Mouse (Mus musculus) ES-E14 (cell line): ENCODE data around the gene Sh3pxd2b.

Source experiments
- CHD2 ChIP-seq: IDR thresholded peaks from 2 replicates; pipeline ENCODE4 v1.6.1; 2014; ENCODE audit warnings: mild to moderate bottlenecking, low read depth, low read length, inconsistent platforms
- HCFC1 ChIP-seq: IDR thresholded peaks from 2 replicates; pipeline ENCODE4 v1.6.1; 2012; ENCODE audit warnings: low read length, inconsistent platforms, borderline replicate concordance; ENCODE audit not compliant: insufficient read depth
- MAFK ChIP-seq: IDR thresholded peaks from 2 replicates; pipeline ENCODE4 v1.6.1; 2014; ENCODE audit warnings: mild to moderate bottlenecking, low read depth, low read length, inconsistent platforms; ENCODE audit not compliant: insufficient read depth
- ZC3H11A ChIP-seq: IDR thresholded peaks from 2 replicates; pipeline ENCODE4 v1.6.1; 2012; ENCODE audit warnings: low read depth, mild to moderate bottlenecking, inconsistent platforms, low read length, borderline replicate concordance

DNA sequence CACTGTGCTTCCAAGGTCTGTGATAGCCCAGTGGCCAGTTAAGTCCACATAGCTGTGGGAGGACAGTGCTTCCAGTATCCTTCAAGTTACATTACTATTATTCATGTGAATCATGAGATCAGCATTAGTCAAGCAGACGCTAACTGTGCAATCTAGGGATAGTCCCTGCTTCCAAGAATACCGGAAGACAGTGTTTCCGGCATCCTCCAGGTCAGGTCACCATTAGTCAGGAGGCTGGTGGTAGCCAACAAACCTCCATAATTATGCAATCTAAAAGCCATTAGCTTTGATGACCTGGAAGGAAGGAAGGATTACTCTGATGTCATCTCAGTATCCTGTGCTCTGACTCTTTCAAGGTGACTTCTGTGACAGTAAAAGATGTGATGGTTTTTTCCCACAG lies 57.1 kb downstream of the Sh3pxd2b start:
- TF ChIP-seq CHD2: no peak
- no peak for TF ChIP-seq ZC3H11A
- TF ChIP-seq MAFK: no peak
- no peak for TF ChIP-seq HCFC1
